Mouse (Mus musculus): Measurements from ENCODE around the gene Srsf10.

GRCm38 (mm10) chr4:135912164-135912563, 56.6 kb downstream of the Srsf10 start:
- TF ChIP-seq MAX (IDR thresholded peaks at IDR 0.05) (no peak), CTCF (IDR thresholded peaks at IDR 0.05; ENCODE audit: control insufficient read depth, insufficient read depth, insufficient read length) (no peak), CEBPB (IDR thresholded peaks at IDR 0.05; ENCODE audit: low read depth) (no peak), MYOG (IDR thresholded peaks at IDR 0.05; ENCODE audit: control insufficient read depth, extremely low read depth, insufficient read length) (no peak)

Data from C2C12 (cell line).